Mouse (Mus musculus): Measurements from ENCODE around the gene Ehd4.

GRCm38 (mm10) chr2:120090979-120091378, 63.4 kb downstream of the Ehd4 start:
- no peak for TF ChIP-seq KAT2A (conservative IDR thresholded peaks at IDR 0.05; ENCODE audit: low read depth, low read length)
- TF ChIP-seq ETS1 (IDR thresholded peaks at IDR 0.05; ENCODE audit: low read depth, low read length), result no peak
- no peak for TF ChIP-seq POLR2A (IDR thresholded peaks at IDR 0.05; ENCODE audit: control insufficient read depth in 1 of 2, insufficient read depth in 1 of 2, low read depth in 1 of 2, low read length in 2 of 2, poor library complexity in 1 of 2)
- no peak for TF ChIP-seq MYB (IDR thresholded peaks at IDR 0.05; ENCODE audit: low read depth, low read length)
- no peak for TF ChIP-seq EP300 (IDR thresholded peaks at IDR 0.05; ENCODE audit: low read depth in 1 of 2, low read length in 2 of 2)
- TF ChIP-seq ZC3H11A (IDR thresholded peaks at IDR 0.05; ENCODE audit: low read depth, low read length), result no peak
- no peak for TF ChIP-seq ZMIZ1 (IDR thresholded peaks at IDR 0.05; ENCODE audit: low read depth, low read length)
